Mouse (Mus musculus): Measurements from ENCODE around the gene P4htm. TPM values are rescaled to one million over a fixed set of nuclear protein-coding genes. Genes with fewer than 3 reads are reported as not detected.

Gene P4htm
- polyA plus RNA-seq, 1 experiment from 2014 or later = 12.2 TPM

DNA sequence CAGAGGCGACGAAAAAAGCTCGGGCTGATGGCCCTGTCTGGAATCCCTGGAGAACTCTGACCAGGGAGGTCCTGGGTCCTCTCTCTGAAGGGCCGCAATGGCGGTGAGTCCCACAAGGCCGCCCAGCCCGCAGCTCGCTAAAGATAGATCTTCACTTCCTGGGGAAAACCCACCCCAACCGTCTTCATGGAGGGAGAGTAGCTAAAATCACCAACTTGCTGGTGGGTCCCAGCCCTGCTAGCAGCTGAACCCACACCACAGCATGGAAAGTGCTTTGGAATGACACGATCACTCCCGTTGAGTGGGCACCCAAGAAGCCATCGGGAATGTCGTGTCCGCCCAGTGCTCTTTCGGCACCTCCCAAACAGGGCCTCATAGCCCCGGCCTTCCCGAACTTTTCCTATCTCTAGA is 29.0 kb downstream of the P4htm start:
- peaks cover 40% of the 10 kb centered on the region for H3K4me1 ChIP-seq
- peaks cover 48% of the 10 kb centered on the region for H3K36me3 ChIP-seq
- WGBS = 79% methylated on average over 17 of the region's 17 CpGs
- H3K4me2 ChIP-seq (replicated peaks) = peak overlapping the region; percentile 97
- no peaks in the 10 kb centered on the region for H3K27me3 ChIP-seq
- H3K9me3 ChIP-seq (replicated peaks) = no peaks in the 10 kb centered on the region
- H3K9ac ChIP-seq = no peak overlapping the region
- H3K4me3 ChIP-seq (replicated peaks) = peak overlapping the region; percentile 72
- H3K27ac ChIP-seq (replicated peaks) = peak overlapping the region; percentile 96
- no peak for ATAC-seq (ENCODE audit: insufficient number of reproducible peaks, low FRiP score, low TSS enrichment, low read depth)

DNA sequence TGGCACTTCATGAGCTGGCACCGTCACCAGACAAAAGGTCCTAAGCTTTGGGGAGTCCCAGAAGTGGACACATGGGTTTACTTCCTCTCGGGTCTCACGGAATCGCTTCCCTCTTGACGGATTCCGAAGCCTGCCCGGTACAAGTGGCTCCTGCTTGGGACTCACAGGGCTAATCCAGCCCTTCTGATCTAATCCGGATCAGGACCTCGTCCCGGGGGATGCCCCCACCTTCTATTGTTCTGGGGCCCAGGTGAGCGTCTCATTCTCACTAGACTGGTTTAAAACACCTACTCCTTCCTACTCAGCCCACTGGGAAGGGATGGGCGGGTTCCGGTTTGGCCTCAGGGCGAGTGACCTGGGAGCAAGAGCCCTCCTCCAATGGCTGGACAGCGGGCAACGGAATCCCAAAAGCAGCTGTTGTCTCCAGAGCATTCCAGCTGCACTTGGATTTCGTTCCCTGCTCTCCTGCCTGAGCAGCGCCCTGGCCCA is 29.5 kb downstream of the P4htm start:
- no peak for ATAC-seq (ENCODE audit: insufficient number of reproducible peaks, low FRiP score, low TSS enrichment, low read depth)

GRCm38 (mm10) chr9:108566815-108567776 is 30.4 kb downstream of the P4htm start, which contains the start of gene Ndufaf3:
TSS of gene Ndufaf3 (minus strand) at chr9:108567434.
- H3K9ac ChIP-seq = peak within 1 kb of the TSS; percentile 75
- peaks cover 40% of the 10 kb centered on the region for H3K4me1 ChIP-seq
- peaks cover 46% of the 10 kb centered on the region for H3K36me3 ChIP-seq
- H3K27ac ChIP-seq (replicated peaks) = peak within 1 kb of the TSS; percentile 96
- H3K27me3 ChIP-seq = no peaks in the 10 kb centered on the region
- peak; percentile 86 for ATAC-seq (ENCODE audit: insufficient number of reproducible peaks, low FRiP score, low TSS enrichment, low read depth)
- H3K4me3 ChIP-seq (replicated peaks) = peak within 1 kb of the TSS; percentile 72
- peak within 1 kb of the TSS; percentile 97 for H3K4me2 ChIP-seq (replicated peaks)
- no peaks in the 10 kb centered on the region for H3K9me3 ChIP-seq (replicated peaks)
- WGBS = under 1% methylated on average over 73 of the region's 73 CpGs

More for the DNA sequence above, 29.5 kb downstream of the P4htm start:
- H3K9me3 ChIP-seq (replicated peaks) = no peaks in the 10 kb centered on the region
- H3K9ac ChIP-seq = peak overlapping the region; percentile 75
- peak overlapping the region; percentile 97 for H3K4me2 ChIP-seq (replicated peaks)
- H3K4me3 ChIP-seq (replicated peaks) = peak overlapping the region; percentile 72
- no peaks in the 10 kb centered on the region for H3K27me3 ChIP-seq
- 7% methylated on average over 18 of the region's 18 CpGs for WGBS
- H3K4me1 ChIP-seq = peaks cover 40% of the 10 kb centered on the region
- peak overlapping the region; percentile 96 for H3K27ac ChIP-seq (replicated peaks)
- peaks cover 47% of the 10 kb centered on the region for H3K36me3 ChIP-seq

DNA sequence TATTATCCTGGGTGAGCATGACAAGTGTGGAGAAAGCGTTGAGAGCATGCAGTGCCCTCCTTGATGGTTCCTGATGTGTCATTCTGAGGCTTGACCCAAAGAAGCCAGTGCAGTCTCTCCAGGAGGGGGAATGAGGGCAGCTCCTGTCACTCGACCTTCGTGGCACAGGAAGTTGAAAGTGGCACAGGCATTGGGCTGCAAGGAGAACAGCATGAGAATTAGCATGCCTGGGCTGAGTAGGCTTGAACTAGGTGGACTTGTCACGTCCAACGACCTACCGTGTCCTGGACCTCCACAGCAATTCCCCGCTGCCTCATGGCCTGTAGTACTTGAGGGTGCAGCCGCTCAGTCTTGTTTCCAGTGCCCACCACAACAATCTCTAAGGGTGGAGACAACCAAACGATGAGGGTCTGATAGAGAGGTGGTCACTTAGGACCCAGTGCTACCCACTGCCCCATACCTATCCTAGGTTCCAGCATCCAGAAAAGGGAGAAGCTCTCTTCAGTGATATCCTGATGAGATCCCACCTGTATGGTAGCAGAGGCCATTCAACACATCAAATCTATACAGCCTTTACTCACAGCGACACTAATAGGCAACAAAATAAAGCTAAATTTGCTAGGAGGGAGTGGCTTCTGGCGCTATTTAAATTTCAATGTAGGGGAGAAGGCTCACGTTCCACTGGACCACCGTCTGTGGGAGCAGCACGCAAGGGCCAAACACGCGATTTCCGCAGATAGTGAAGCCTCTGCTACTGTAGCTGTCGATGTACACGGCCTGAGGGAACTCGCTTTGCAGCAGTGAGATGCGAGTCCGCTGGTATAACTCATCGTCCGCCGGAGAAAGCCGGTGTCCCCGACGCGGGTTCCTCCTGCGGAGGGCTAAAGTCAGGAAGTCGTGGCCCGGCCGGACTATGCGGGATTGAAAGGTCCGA is 31.3 kb downstream of the P4htm start:
- Histone ChIP-seq H3K27ac (replicated peaks) (peak overlapping the region; percentile 96), H3K27me3 (no peaks in the 10 kb centered on the region), H3K9ac (peak overlapping the region; percentile 75), H3K4me2 (replicated peaks) (peak overlapping the region; percentile 97), H3K9me3 (replicated peaks) (no peaks in the 10 kb centered on the region), H3K4me1 (peaks cover 48% of the 10 kb centered on the region), H3K36me3 (peaks cover 40% of the 10 kb centered on the region), H3K4me3 (replicated peaks) (peak overlapping the region; percentile 72)
- 12% methylated on average over 35 of the region's 35 CpGs for WGBS
- no peak for ATAC-seq (ENCODE audit: insufficient number of reproducible peaks, low FRiP score, low TSS enrichment, low read depth)

GRCm38 (mm10) chr9:108564131-108564530 is 33.3 kb downstream of the P4htm start:
- H3K4me2 ChIP-seq (replicated peaks) = no peak overlapping the region
- WGBS = 75% methylated on average over 7 of the region's 7 CpGs
- no peak for ATAC-seq (ENCODE audit: insufficient number of reproducible peaks, low FRiP score, low TSS enrichment, low read depth)
- H3K36me3 ChIP-seq = peaks cover 43% of the 10 kb centered on the region
- no peaks in the 10 kb centered on the region for H3K9me3 ChIP-seq (replicated peaks)
- H3K4me3 ChIP-seq (replicated peaks) = no peak overlapping the region
- no peaks in the 10 kb centered on the region for H3K27me3 ChIP-seq
- H3K9ac ChIP-seq = no peak overlapping the region
- H3K4me1 ChIP-seq = peaks cover 39% of the 10 kb centered on the region
- no peak overlapping the region for H3K27ac ChIP-seq (replicated peaks)

GRCm38 (mm10) chr9:108563671-108564070 is 33.8 kb downstream of the P4htm start:
- WGBS = 93% methylated on average over 8 of the region's 8 CpGs
- H3K27me3 ChIP-seq = no peaks in the 10 kb centered on the region
- H3K27ac ChIP-seq (replicated peaks) = no peak overlapping the region
- no peak for ATAC-seq (ENCODE audit: insufficient number of reproducible peaks, low FRiP score, low TSS enrichment, low read depth)
- H3K4me1 ChIP-seq = peaks cover 36% of the 10 kb centered on the region
- H3K36me3 ChIP-seq = peaks cover 47% of the 10 kb centered on the region
- H3K9ac ChIP-seq = no peak overlapping the region
- no peak overlapping the region for H3K4me3 ChIP-seq (replicated peaks)
- H3K4me2 ChIP-seq (replicated peaks) = no peak overlapping the region
- no peaks in the 10 kb centered on the region for H3K9me3 ChIP-seq (replicated peaks)

- H3K36me3 ChIP-seq = peaks cover 74% of the 10 kb centered on the region
- peak within 1 kb of the TSS; percentile 77 for H3K9ac ChIP-seq
- peak within 1 kb of the TSS; percentile 69 for H3K4me2 ChIP-seq (replicated peaks)
- no peaks in the 10 kb centered on the region for H3K27me3 ChIP-seq
- H3K4me1 ChIP-seq = peaks cover 14% of the 10 kb centered on the region
- 0% methylated on average over 53 of the region's 53 CpGs for WGBS
- peak within 1 kb of the TSS; percentile 63 for H3K4me3 ChIP-seq (replicated peaks)
- no peaks in the 10 kb centered on the region for H3K9me3 ChIP-seq (replicated peaks)
- ATAC-seq (ENCODE audit: insufficient number of reproducible peaks, low FRiP score, low TSS enrichment, low read depth) = peak; percentile 98
- peak within 1 kb of the TSS; percentile 86 for H3K27ac ChIP-seq (replicated peaks)
Observed at GRCm38 (mm10) chr9:108560227-108560841, 37.1 kb downstream of the P4htm start, which contains the start of gene Impdh2. TSS of gene Impdh2 (plus strand) at chr9:108560286.

DNA sequence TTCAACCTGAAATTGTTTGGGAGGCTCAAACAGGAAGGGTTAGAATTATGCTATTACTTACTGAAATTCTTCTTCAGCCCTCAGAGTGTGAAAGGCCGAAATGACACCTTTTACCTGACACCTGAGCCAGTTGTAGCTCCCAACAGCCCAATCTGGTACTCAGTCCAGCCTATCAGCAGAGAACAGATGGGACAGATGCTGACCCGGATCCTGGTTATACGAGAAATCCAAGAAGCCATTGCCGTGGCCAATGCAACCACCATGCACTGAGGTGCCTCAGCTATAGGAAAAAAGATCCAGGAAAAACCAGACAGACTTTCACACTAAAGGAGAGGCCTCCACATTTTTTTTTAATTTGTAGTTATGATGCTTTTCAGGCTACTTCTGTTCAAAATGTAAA is 38.3 kb downstream of the P4htm start:
- no peak overlapping the region for H3K4me2 ChIP-seq (replicated peaks)
- no peak overlapping the region for H3K9ac ChIP-seq
- no peaks in the 10 kb centered on the region for H3K27me3 ChIP-seq
- H3K4me3 ChIP-seq (replicated peaks) = no peak overlapping the region
- H3K4me1 ChIP-seq = peaks cover 13% of the 10 kb centered on the region
- H3K27ac ChIP-seq (replicated peaks) = no peak overlapping the region
- WGBS = 83% methylated on average over 4 of the region's 4 CpGs
- no peaks in the 10 kb centered on the region for H3K9me3 ChIP-seq (replicated peaks)
- ATAC-seq (ENCODE audit: insufficient number of reproducible peaks, low FRiP score, low TSS enrichment, low read depth) = no peak
- peaks cover 71% of the 10 kb centered on the region for H3K36me3 ChIP-seq

- Histone ChIP-seq H3K36me3 (peaks cover 76% of the 10 kb centered on the region), H3K27me3 (no peaks in the 10 kb centered on the region)
Observed at GRCm38 (mm10) chr9:108546875-108547274, 50.6 kb downstream of the P4htm start.

GRCm38 (mm10) chr9:108545986-108546385 is 51.5 kb downstream of the P4htm start:
- H3K4me2 ChIP-seq (replicated peaks) = no peak overlapping the region
- H3K4me1 ChIP-seq = no peaks in the 10 kb centered on the region
- H3K27me3 ChIP-seq = no peaks in the 10 kb centered on the region
- H3K9me3 ChIP-seq (replicated peaks) = no peaks in the 10 kb centered on the region
- no peak for ATAC-seq (ENCODE audit: insufficient number of reproducible peaks, low FRiP score, low TSS enrichment, low read depth)
- H3K4me3 ChIP-seq (replicated peaks) = no peak overlapping the region
- WGBS = 91% methylated on average over 3 of the region's 3 CpGs
- H3K27ac ChIP-seq (replicated peaks) = no peak overlapping the region
- H3K36me3 ChIP-seq = peaks cover 81% of the 10 kb centered on the region
- H3K9ac ChIP-seq = no peak overlapping the region

More at GRCm38 (mm10) chr9:108546875-108547274, 50.6 kb downstream of the P4htm start:
- no peak overlapping the region for H3K27ac ChIP-seq (replicated peaks)
- ATAC-seq (ENCODE audit: insufficient number of reproducible peaks, low FRiP score, low TSS enrichment, low read depth) = no peak
- H3K4me3 ChIP-seq (replicated peaks) = no peak overlapping the region
- no peaks in the 10 kb centered on the region for H3K4me1 ChIP-seq
- H3K4me2 ChIP-seq (replicated peaks) = no peak overlapping the region
- no peaks in the 10 kb centered on the region for H3K9me3 ChIP-seq (replicated peaks)
- no peak overlapping the region for H3K9ac ChIP-seq
- WGBS = 89% methylated on average over 1 of the region's 1 CpGs

Data from embryonic facial prominence, embryonic 15.5 days (tissue).